Mouse (Mus musculus) lung, postnatal 0 days (tissue): ENCODE results near the gene Atg3.

Experiments
- CTCF ChIP-seq: IDR thresholded peaks from 2 replicates; pipeline ENCODE4 v1.5.1; 2016; ENCODE audit warnings: antibody characterized with exemption, mild to moderate bottlenecking
- EP300 ChIP-seq: IDR thresholded peaks from 2 replicates; pipeline ENCODE4 v1.6.1; 2016; ENCODE audit warnings: antibody characterized with exemption, mild to moderate bottlenecking, control low read depth

DNA sequence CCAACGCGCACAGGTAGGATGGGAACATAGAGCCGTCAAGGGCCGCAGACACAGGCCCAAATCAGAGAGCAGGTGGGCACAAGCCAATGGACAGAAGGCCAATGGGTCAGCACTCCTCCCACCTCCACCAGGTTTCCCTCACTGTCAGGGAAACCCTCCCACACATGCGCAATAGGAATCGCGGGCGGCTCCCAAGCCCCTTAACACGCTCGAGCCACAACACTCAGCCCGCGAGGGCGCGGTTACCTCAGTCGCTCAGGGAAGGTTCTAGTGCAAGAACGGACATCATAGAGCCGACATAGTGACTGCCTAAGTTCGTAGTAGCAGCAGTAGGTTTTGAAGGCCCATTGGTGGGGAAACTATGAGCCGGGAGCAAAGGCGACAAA lies 456 bp upstream of the Atg3 start:
- no peak for TF ChIP-seq CTCF
- TF ChIP-seq EP300 = no peak
